Mouse (Mus musculus): ENCODE measurements at regions not wholly inside any gene's neighbourhood (a gene's known extent, or its start where the extent isn't known, plus 50 kb on each side); places are given as distances from the start of the nearest gene placed in this dataset.
A peak's percentile ranks its signal among the peaks of the same experiment; 100 is the strongest.
"Not testable (repeated sequence)": the region's sequence is repeated elsewhere in the genome, so short reads cannot be mapped to it uniquely, and the experiment has no call there.

- no peak for DNase-seq
Measured at GRCm38 (mm10) chr9:72166084-72166483, 54.4 kb upstream of the Tcf12 start.

- no peak for DNase-seq
Measured at GRCm38 (mm10) chr9:72166611-72167010, 54.9 kb upstream of the Tcf12 start.

- DNase-seq: no peak
Measured at GRCm38 (mm10) chr9:72169231-72169630, 57.6 kb upstream of the Tcf12 start.

- DNase-seq: peak; percentile 72 to 81
Measured at GRCm38 (mm10) chr9:72169728-72170188, 58.1 kb upstream of the Tcf12 start.

GRCm38 (mm10) chr9:72170235-72170634 lies 58.6 kb upstream of the Tcf12 start:
- DNase-seq: no peak

- DNase-seq: no peak
Measured at GRCm38 (mm10) chr9:72172331-72172730, 60.7 kb upstream of the Tcf12 start.

- DNase-seq: no peak
Measured at GRCm38 (mm10) chr9:72180972-72181371, 69.3 kb upstream of the Tcf12 start.

DNA sequence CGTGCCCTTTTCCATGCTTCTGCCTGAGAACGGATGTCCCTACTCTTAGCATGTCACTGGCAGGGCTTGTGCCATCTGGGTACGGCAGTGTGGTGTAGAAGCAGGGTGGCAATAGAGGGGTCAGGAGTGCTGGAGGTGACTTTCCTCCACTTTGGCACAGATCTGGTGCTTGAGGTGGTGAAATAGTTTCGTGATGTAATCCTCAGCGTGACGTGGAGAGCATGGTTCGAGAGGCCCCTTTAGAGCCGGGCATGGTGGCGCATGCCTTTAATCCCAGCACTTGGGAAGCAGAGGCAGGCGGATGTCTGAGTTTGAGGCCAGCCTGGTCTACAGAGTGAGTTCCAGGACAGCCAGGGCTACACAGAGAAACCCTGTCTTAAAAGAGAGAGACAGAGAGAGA lies 71.7 kb upstream of the Tcf12 start:
- DNase-seq: no peak

DNA sequence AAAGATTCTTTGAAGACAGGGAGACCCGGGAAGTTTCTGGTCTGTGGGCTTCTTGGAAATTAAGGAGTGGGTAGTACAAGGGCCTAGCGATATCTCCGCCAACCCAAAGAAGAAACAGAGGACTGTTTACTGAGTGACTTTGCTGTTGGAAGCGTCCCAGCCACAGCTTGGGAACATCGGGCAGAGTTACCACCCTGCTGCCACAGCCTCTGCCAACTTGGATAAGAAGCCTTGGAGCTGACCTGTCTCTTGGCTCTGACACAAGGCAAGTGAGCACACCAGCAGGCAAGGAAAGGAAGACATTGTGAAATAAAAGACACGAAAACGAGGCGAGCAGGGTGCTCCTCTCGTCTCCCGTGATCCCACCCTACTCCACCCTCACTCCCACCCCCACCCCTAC lies 72.3 kb upstream of the Tcf12 start:
- no peak for DNase-seq

- DNase-seq: no peak
Measured at GRCm38 (mm10) chr9:72189867-72190266, 78.2 kb upstream of the Tcf12 start.

DNA sequence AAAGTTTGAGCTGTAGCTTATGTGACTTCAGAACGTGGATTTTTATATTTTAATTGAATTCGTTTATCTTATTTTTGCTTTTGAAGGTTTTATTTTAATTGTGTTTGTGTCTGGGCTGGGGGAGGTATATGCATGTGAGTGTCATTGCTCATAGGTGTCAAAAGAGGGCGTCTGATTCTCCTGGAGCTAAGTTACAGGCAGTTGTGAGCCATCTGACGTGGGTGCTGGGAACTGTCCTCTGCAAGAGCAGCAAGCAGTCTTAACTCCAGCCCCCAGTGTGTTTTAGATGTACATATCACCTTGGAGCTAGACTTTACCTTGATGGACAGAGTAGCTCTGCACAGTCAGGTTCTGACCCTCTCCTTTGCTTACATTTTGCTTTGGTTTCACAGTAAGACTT lies 79.0 kb upstream of the Tcf12 start:
- DNase-seq: no peak

GRCm38 (mm10) chr9:72191091-72191490 lies 79.4 kb upstream of the Tcf12 start:
- no peak for DNase-seq

DNA sequence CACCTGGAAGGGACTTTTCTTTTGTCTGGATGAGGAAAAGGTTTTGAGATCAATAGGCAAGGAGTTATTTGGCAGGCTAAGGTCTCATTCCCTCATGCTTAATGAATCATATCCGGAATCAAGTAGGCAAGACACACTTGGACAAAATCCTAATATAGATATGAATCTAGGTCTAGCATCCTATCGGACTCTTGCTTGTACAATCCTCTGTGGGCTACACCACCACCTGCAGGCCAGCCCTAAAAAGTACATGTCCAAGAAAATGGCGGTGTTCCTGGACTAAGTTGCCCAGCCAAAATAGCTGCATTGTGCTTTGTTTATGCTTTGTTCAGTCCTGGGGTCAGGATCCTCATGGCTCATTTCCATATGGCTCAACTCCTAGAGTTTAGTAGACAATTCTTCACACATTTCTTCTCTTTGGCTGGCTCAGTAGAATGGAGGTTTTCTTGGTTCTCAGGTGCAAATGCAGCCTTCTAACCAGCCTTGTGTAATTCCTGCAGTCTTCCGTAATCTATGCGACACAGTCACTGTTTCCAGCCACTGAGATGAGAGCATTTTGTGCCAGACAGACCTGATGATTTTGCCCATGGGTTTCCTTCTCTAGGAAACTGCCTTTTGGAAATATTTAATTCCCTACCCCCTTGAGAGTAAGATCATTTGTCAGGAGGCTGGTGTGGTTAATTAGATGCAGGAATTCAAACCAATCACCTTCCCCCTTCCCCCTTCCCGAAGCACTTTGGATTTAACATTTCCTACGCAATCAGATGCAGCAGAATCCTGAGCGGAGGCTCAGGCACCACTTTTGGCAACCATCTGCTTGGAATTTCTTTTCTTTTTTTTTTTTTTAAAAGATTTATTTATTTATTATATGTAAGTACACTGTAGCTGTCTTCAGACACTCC lies 80.6 kb upstream of the Tcf12 start:
- peak; percentile 60 to 83 for DNase-seq

- DNase-seq: not testable (repeated sequence)
Measured at GRCm38 (mm10) chr9:72192953-72193337, 81.3 kb upstream of the Tcf12 start.

- no peak for DNase-seq
Measured at GRCm38 (mm10) chr9:72195348-72195747, 79.3 kb upstream of the Zfp280d start.

DNA sequence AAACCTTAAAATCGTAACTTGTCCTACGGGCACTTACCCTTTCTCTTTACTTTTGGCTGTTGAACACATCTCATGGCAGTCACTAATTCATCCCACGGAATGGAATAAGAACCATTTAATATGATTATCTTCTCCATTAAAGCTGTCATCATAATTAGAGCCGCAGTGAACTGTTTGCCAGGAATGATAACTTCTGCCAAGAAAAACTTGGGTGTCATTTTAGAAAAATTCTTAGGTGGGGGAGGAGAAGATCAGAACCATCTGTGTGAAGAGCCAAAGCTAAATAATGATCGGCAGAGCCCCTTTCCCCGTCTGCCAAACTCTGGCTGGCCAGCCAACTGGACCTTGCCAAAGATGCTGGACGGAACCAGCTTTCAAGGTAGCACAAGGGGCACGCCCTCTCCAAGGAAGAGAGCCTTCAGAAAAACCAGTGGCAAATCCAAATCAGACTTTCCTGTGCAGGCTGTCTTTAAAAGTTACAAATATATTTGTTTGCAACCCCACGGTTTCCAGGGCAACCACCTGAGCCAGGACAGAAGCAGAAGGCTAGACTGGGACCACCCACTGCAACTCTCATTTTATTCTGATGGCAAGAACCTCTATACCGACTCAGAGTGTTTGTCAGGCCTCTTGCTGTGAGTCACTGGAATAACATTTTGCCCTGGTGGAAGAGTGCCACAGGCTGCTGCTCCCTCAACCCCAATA lies 77.9 kb upstream of the Zfp280d start:
- no peak for DNase-seq

DNA sequence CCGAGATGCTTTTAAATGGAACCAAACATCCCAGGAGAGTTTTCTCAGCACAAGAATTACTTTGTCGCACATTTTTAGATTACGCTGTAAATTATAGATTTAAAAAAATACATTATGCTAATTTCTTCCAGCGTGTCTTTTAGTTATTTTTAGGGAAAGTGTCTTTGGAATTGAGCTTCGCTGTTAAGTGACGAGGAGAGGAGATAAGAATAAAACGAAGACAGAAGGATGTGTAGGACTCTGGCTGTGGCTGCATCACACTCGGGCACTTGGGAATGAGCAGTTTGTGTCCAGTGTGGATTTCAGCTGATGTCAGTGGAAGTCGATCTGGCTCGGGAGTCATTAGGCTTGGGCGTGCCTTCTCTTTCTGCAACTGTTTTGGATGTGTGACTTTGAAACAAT lies 77.3 kb upstream of the Zfp280d start:
- DNase-seq: no peak

DNA sequence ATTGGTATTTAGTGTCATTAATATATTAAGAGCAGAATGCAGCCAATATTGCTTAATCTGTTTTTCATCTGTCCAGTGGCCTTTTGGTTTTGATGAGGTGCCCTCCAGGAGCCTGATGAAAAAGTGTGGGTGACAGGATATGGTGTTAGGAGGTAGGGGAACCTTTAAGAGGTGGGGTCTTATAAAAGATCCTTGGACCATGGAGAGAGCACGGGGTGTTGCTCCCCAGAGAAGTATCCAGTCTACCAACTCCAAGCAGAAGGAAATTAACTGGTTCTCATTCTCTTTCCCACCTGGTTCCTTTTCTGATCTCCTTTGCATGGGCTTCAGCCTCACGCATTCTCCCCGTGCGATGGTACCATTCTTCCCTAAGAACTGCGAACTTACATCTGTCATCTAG lies 75.7 kb upstream of the Zfp280d start:
- DNase-seq: no peak

GRCm38 (mm10) chr9:72204357-72204905 lies 70.2 kb upstream of the Zfp280d start:
- DNase-seq: no peak

DNA sequence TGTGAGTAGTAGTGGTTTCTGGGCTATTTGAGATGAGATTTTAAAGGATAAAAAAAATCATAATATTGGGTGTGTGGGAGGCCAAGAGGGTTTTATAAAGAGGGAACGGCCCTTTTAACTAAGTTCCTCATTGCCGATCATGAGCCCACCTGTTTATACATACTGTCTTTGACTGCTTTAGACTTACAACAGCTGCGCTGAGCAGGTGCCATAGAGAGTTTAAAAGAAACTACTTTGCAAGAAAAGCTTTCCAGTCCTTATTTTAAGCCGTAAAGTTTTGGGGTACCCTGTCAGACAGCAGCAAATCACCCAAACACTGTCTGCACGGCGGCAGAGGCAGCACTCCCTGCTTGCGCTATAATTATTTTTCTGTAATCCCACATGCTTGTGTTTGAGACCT lies 68.8 kb upstream of the Zfp280d start:
- no peak for DNase-seq

- DNase-seq: no peak
Measured at GRCm38 (mm10) chr9:72206911-72207310, 67.7 kb upstream of the Zfp280d start.

GRCm38 (mm10) chr9:72208296-72208695 lies 66.4 kb upstream of the Zfp280d start:
- DNase-seq: no peak

DNA sequence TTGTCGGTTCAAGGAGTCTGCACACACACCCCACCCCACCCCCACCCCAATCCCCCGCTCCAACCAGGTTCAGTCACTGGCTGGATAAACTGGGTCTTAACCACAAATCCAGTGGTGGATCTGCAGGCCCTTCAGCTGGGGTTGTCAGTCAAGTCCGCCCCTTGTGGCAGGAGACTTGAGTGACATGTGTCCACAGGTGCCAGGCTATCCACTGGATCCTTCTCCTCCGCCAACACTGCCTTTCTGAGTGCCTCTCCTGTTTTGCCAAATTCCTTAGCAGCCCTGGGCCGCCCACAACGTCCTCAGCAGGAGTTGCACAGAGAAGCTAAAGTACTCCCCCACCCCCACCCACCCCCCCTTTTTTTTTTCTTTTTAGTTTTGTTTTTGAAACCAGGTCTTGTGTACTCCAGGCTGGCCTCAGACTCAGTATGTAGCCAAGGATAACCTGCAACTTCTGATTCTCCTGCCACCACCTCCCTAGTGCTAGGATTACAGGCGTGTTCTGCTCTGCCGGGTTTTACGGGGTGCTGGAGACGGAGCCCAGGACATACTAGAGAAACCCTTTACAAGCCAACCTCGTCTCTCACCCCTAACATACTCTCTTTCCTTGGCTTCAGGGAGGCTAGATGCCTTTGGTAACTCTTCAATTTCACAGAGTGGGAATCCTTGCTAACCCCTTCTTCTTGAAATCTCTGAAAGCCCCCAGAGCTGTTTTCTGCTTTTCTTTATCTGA lies 57.2 kb upstream of the Zfp280d start:
- DNase-seq: no peak

Data from kidney, postnatal 36 days (tissue).